Mouse (Mus musculus): Measurements from ENCODE around the gene H1f0. TPM values are rescaled to one million over a fixed set of nuclear protein-coding genes. Genes with fewer than 3 reads are reported as not detected.
A peak's percentile ranks its signal among the peaks of the same experiment; 100 is the strongest.
"Not testable (repeated sequence)": the region's sequence is repeated elsewhere in the genome, so short reads cannot be mapped to it uniquely, and the experiment has no call there.

Gene H1f0
- total RNA-seq, 2 experiments from 2014 or later = 79.2 to 117 TPM

DNA sequence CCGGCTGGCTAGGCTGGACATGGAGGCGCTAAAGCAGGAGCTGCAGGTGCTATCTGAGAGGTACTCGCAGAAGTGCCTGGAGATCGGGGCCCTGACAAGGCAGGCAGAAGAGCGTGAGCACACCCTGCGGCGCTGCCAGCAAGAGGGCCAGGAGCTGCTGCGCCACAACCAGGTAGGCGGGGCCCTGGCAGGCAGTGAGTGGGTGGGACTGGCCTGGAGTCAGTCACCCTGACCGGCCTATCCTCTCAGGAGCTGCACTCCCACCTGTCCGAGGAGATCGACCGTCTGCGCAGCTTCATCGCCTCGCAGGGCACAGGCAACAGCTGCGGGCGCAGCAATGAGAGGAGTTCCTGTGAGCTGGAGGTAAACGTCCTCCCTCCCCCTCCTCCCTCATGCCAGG lies 26.2 kb upstream of the H1f0 start:
- DNase-seq = no peak
- intact Hi-C loops (cut with DNase I) = no loop called here

DNA sequence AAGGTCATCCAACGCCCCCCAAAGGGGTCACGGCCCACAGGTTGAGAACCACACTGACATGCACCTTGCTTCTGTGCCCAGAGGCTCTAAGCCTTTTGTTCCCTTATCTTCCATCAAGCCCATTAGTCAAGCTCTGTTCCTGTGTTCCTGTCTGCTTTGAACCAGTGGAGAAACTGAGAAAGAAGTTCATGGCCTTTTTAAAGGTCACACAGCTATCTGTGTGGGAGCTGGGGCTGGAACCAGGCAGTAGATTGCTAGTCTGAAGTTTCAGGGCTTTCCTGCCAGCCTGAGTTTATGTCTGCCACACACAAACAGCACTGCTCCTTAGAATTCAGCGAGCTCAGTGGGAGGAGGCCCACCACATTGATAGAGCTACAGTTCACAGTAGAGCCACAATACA lies 25.2 kb upstream of the H1f0 start:
- intact Hi-C loops (cut with DNase I) = no loop called here

DNA sequence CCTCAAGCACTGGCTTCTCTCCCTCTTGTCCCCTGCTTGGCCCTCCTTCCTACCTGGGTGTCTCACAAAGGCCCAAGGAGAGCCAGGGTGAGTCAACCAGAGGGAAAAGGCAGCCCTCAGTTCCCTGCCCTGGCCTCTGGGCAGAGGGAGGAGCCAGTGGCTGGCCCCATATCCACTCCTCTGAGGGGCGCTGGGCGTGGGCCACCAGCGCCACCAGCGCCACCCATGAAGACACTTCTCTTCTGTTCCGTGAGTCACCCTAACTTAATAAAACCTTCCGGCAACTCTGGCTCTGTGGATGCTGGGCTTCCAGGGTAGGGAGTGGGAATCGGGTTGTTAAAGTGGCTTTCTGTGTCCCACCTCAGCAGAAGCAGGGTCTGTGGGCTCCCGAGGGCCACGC lies 22.7 kb upstream of the H1f0 start:
- no peak for DNase-seq
- intact Hi-C loops (cut with DNase I) = no loop called here

More for the DNA sequence above, 25.2 kb upstream of the H1f0 start:
- no peak for DNase-seq

DNA sequence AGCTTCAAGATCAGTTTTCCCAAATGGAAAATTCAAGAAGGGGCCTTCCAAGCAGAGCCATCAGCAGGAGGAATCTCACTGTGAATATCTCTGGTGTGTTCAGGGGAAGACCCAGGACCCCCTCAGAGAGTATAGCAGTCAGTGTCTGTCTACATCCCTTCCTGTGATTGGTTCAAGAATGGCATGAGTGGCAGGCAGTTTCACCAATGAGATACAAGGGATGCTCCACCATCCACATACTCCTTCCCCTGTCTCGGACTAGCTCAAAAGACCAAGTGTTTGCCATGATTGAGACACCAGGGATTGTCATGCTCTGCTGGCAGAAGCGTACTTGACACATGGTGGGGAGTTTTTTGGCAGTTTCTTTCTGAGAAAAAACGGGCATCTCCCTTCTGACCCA lies 21.6 kb upstream of the H1f0 start:
- no peak for DNase-seq
- intact Hi-C loops (cut with DNase I) = no loop called here

DNA sequence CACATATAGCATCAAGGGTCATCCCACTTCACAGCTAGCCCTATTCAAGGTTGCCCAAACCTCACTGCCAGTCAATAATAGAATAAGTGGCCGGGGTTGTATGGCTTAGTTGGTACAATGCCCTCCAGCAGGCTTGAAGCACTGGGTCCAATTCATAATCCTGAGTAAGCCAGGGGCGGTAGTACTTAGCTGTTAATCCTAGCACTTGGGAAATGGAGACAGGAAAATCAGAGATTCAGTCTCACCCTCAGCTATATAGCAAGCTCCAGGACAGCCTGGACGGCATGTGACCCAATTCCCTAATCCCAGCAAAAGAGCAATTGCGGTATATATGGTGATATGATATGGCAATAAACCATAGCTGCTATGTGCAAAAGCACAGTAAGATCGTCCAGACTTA lies 21.2 kb upstream of the H1f0 start:
- no peak for DNase-seq
- intact Hi-C loops (cut with DNase I) = no loop called here

DNA sequence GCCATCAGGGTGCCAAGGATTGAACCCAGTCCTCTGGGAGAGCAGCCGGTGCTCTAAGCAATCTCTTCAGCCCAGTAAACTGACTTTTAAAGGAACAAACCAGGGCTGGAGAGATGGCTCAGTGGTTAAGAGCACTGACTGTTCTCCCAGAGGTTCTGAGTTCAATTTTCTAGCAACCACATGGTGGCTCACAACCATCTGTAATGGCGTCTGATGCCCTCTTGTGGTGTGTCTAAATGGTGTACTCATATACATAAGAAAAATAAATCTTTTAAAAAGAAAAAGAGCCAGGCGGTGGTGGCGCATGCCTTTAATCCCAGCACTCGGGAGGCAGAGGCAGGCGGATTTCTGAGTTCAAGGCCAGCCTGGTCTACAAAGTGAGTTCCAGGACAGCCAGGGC lies 20.4 kb upstream of the H1f0 start:
- intact Hi-C loops (cut with DNase I); DNase-seq: not testable (repeated sequence)

DNA sequence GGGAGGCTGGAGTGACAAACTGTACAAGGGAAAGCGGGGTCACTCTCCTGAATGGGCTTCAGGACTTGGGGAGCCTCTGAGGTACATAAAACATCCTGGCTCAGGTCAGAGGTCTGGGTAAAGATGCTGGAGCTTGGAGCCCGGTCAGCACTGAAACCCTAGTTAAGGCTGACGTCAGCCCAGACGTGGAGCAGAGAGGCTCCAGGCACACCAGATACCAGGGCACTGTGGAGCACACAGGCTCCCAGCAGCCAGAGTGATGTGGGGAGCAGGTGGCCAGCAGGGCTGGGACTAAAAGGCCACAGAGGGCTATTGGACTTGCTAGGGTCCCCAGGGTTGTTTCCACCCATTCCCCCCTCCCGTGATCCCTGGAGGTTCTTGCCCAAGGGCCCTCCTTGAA lies 18.5 kb upstream of the H1f0 start:
- DNase-seq = no peak
- intact Hi-C loops (cut with DNase I) = no loop called here

DNA sequence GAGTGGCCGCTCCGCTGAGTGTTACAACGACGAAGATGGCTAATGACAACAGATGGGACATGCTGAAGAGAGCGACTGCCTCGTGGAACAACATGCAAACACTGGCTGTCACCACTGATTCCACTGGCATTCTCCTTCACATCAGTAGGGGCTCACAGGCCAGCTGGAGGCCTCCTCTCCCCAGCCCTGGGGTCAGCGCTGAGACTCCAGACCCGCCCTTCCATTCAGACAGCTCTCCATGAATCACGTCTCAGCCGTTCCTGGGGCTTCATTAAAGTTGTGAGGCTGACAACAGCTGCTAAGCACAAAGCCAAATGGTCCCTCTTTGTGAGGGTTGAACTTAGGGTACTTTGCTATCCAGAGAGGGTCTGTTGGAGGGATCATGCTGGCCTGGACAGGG lies 16.7 kb upstream of the H1f0 start:
- intact Hi-C loops (cut with DNase I) = no loop called here
- no peak for DNase-seq

DNA sequence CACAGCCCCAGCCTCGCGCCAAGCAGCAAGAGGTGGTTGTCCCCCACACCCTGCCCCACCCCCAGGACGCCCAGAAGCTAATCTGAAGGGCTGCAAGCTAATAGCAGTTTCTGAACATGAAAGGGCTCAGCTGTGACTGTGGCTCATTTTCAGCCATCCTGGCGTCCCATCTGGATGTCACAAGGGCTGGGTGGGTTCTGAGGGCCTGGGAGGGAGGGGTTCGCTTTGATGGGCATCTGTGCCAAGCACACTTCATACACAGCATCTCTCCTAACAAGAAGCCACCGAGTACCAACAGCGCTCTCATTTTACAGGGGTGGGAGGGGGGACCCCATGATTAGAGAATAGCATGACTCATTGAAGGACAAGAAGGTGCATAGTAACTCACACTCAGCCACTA lies 14.9 kb upstream of the H1f0 start:
- intact Hi-C loops (cut with DNase I) = no loop called here
- DNase-seq = no peak

DNA sequence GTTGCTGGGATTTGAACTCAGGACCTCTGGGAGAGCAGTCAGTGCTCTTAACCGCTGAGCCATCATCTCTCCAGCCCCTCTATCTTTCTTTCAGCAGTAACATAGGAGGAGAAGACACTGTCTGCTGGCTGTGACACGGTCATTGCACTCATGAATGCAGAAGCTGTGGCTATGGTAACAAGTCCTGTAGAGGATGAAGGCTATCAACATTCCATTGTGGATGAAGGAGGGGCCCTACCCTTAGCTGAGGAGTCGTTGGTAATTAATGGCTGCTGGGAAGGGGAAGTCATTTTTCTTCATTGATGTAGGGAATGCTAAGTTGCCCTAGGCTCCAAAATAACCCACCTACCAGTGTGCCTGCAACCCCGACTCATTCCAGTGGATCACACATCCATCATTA lies 10.1 kb upstream of the H1f0 start:
- intact Hi-C loops (cut with DNase I) = no loop called here
- no peak for DNase-seq

DNA sequence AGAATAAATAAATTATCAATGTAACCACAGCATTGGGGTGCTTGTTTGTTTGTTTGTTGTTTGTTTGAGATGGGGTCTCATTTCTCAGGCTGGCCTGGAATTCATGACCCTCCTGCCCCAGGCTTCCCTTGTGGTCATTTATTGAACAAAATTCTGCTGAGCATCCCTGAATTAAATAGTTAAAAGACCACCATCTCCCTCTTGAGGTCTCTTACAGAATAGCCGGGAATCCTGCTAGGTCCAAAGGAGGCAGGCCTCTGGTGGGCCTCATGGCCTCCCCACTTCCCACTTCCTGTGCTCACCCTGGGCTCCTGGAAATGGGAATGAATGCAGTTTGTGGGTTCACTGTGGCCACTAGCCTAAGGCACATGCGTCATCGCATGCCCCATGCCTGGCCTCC lies 9.4 kb upstream of the H1f0 start:
- intact Hi-C loops (cut with DNase I) = no loop called here
- no peak for DNase-seq

DNA sequence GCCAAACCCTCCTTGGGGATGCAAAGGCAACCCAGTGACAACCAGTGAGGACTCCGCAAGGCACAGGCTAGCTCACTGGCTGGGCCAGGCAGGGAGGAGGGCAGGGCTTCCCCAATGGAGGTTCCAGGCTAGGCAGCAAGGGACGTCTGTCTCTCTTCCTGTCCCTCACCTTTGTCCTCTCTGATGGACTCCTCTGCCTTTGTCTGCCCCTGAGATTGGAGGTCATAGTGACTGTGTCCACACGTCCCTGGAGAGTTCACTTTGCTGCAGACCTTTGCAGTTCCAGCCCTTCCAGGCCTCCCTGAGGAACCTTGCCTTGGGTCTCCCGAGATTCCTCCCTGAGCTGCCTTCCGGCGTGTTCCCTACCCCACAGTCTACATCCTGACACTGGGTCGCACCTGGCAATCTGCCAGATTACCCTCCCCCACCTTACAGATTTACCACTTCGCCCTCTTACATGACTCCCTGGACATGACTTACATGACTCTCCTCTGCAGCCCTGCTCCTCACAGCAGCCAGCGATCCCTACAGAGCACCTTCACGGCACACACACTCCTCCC lies 5.5 kb upstream of the H1f0 start:
- intact Hi-C loops (cut with DNase I) = no loop called here

DNA sequence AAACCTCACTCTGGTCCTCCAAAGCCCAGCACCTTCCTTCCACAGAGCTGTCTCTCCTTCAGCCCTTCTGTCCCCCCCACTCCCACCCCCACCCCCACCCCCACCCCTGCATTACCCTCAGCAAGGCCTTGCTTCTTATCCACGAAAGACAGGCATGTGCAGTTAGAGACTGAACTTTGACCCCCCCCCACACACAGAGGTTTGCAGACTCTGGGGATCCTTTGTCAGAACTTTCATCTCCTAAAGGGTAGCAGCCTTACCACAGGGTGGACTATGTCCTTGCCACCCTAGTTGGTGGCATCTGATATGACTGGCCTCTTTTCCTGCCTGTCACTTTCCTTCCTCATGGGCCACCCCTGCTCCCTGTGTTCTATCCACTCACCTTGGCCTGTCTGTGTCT lies 4.9 kb upstream of the H1f0 start:
- no peak for DNase-seq
- intact Hi-C loops (cut with DNase I) = no loop called here

More for the DNA sequence above, 5.5 kb upstream of the H1f0 start:
- DNase-seq = no peak

DNA sequence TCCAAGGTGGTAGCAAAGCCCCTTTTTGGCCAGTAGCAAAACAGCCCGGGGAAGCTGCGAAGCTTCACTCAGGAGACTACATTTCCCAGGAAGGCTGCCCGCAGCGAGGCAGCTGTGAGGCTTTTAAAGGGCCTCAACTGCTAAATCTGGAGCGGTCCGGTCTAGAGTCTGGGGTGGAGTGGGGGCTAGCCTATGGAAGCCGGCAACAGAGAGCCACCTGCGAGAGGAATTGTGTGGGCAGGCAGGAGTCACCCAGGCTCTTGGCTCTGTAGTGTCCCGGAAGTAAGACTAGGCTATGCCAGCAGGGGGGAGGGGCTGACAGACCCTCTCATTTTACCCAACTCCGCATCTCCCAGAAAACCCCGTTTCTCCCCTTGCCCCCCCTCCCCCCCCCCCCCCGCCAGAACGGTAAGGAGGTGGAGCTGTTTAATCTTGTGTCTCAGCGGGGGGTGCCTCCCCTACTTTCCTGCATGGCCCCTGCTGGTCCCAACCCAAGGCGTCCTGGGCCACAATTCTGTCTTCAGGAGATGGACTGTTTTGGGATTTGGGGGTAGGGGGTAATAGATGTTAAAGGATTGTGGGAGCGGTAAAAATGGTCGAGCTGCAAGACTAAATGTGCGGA lies 2.5 kb upstream of the H1f0 start:
- no peak for DNase-seq
- intact Hi-C loops (cut with DNase I) = no loop called here

DNA sequence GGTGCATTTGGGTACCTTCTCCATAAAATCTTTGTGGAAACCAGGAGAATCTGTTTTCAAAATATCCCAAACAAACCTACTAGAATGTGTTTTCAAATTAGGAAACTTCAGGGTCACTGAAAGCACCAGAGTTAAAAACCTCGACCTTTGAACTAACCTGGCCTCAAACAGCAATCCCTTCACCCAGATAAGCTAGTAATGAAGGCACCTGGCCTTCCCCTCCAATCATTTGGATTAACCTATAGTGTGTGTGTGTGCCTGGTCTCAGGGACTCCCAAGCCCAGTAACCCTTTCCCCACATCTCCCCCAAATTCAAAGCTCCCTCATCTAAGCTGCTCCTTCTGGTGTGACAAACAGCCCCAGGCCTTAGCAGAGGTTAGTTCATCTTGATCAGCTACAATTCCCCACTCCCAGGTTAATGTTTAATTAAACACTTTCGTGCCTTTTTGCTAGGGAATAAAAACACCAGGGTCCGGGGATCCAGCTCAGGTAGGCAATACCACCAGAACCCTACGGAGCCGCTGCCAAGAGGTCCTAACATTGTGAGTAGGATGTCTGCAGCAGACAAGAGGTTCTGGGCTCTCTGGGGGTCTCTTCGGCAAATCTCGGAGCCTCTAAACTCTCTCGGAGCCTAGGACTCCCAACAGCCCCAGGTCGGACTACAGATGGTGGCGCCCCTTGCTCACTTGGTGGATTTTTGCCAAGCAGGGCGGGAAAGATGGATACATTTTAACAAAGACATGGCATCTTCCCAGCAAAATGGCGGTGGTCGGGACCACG lies 1.5 kb upstream of the H1f0 start:
- no peak for DNase-seq

DNA sequence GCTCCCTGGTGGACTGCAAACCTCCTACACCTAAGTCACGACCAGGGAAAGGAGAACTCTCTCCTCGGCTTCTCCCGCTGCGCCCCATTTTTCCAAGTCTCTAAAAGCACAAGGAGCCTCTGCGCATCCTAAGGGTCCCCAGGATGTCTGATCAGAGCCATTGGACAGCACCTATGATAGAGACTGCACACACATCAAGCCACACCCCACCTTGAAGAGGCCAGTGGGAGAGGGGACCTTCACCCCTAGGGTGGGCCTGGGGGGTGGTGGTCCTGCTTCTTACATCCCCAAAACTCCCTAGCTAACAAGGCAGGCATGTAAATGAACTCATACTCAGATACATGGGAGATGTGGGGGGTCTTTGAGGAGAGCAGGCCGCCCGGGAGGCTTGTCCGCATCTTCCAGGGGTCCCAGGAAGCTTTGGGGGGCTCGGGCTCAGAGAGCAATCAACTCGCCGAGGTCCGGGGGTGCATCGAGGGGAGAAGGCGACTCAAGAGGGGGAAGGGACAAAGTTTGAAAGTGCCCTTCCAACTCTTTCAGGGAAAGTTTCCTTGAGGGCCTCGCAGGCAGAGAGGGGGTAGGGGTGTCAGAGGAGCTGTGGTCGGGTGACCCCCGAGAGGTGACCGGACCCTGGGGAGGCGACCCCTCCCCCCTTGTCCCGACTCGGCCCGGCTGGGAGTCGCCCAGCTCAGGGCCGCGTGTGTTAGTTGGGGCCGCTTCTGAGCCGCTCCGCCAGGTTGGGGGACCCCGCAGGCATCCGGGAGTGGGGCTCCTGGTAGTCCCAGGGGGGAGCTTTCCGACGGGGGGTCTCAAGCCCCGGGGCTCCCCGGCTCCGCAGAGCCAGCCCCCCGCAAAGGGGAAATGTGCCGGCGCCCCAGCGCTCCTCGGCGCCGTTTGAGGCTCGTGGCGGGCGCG lies 702 bp upstream of the H1f0 start:
- DNase-seq = peak; percentile 40 to 70
- intact Hi-C loops (cut with DNase I) = no loop called here

More for the DNA sequence above, 1.5 kb upstream of the H1f0 start:
- intact Hi-C loops (cut with DNase I) = no loop called here

DNA sequence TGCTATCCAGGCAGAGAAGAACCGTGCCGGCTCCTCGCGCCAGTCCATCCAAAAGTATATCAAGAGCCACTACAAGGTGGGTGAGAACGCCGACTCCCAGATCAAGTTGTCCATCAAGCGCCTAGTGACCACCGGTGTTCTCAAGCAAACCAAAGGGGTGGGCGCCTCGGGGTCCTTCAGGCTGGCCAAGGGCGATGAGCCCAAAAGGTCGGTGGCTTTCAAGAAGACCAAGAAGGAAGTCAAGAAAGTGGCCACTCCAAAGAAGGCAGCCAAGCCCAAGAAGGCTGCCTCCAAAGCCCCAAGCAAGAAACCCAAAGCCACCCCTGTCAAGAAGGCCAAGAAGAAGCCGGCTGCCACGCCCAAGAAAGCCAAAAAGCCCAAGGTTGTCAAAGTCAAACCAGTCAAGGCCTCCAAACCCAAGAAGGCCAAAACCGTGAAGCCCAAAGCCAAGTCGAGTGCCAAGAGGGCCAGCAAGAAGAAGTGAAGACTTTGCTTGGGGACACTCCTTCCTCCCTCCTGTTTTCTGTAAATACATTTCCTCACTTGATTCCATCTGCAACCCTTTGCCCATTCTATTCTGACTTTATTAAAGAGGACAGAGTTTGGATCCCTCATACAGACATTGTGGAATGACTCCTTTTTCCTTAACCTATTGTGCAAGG lies 704 bp downstream of the H1f0 start:
- intact Hi-C loops (cut with DNase I) = no loop called here
- DNase-seq = no peak

DNA sequence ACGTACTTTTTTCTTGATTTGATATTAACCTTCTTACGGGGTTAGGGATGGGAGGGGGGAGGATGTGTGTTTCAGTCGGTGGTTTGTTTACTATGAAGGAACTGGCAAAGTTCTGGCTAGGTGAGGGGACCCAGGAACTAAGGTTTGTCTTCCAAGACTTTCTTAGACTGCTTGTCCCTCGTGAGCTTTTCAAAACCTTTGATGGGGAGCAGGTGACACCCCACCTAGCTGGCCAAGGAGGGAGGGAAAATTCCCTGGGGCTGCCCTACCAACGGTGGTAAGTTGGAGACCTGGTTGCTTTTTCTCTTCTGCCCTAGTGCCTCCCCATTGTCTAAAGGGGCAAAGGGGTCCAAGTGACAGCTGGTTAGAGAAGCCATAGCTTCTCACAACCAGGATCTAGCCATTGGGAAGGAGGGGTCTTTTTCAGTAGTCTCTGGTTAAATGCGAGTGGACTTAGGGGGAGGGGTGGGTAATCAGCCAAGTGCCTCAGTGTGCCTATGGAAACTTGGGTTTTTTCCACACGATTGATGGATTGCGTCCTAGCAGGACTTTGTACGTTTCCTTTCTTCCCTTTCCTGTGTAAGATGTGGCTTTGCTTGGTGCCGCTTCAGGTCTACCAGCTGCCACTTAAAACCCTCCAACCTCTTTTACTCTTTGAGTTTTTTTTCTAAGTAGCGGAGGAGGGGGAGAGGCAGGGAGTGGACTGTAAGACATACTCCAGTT lies 1.4 kb downstream of the H1f0 start:
- DNase-seq = no peak
- intact Hi-C loops (cut with DNase I) = loop anchor here (2.0 kb wide), 1 partner anchor 43 kb away; no protein-coding TSS in a partner anchor

DNA sequence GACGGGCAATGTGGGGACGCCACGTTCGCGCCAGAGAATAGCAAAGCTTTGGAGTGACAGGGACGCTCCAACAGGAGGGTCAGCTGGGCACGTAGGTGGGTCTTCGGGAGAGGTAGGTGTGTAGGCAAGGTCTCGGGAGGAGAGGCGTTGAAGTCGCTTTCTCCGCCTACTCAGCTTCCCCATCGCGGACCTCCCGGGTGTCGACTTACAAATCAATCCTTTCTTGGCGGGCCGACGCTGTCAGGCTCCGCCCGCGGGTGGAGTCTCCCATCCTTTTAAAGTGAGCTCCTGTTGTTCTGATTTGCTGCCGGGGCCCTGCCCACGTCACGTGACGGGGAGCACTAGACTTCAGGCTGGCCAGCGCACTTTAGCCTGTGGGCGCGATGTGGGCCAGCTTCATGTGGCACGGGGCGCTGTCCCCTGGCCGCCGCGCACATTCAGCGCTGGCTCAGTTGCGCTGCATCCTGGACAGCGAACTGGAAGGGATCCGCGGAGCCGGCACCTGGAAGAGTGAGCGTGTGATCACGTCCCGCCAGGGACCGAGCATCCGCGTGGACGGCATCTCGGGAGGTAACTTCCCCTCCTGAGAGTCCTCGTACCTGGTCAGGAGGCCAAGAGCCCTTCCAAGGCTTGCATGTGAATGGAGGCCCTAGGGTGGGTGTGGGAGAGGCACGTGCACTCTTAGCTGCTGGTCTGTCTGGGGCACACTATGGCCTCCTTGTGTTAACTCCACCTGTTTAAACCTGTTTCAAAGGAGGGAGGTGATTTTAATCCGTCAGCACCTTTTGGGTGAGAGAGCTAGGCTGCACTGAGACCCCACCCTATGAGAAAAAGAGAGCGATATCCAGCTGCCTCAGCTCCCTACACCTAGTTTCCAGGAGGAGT lies 2.5 kb downstream of the H1f0 start:
- intact Hi-C loops (cut with DNase I) = loop anchor here (2.0 kb wide), 1 partner anchor 44 kb away; no protein-coding TSS in a partner anchor
- peak; percentile 85 for DNase-seq

All from heart, postnatal 36 days (tissue).